Mouse (Mus musculus) heart, adult 2 months (tissue): ENCODE results near the gene Gm3468. TPM values are rescaled to one million over a fixed set of nuclear protein-coding genes. Genes with fewer than 3 reads are reported as not detected.
"Not testable (repeated sequence)": the region's sequence is repeated elsewhere in the genome, so short reads cannot be mapped to it uniquely, and the experiment has no call there.

Experiments used
- DNase-seq, 2 experiments: peaks; one replicate each; pipeline ENCODE4 v3.0.0; 2021
- H3K27ac ChIP-seq: fragments of 200-600 bp; 2 replicates; pipeline ENCODE4 v1.8.1; 2022
- H3K27me3 ChIP-seq: fragments of 200-500 bp; 2 replicates; pipeline ENCODE4 v1.6.1; 2012; ENCODE audit warnings: mild to moderate bottlenecking, low read length, inconsistent platforms, mixed read lengths; ENCODE audit not compliant: control insufficient read depth, insufficient read depth
- H3K36me3 ChIP-seq: fragments of 200-500 bp; 2 replicates; pipeline ENCODE4 v1.6.1; 2012; ENCODE audit warnings: low read length, inconsistent platforms; ENCODE audit not compliant: control insufficient read depth, insufficient read depth
- H3K4me1 ChIP-seq: fragments of 200-500 bp; 2 replicates; pipeline ENCODE4 v1.6.1; 2011; ENCODE audit warnings: low read length; ENCODE audit not compliant: control insufficient read depth, insufficient read depth
- H3K4me3 ChIP-seq: fragments of 200-600 bp; 2 replicates; pipeline ENCODE4 v1.8.1; 2022
- H3K79me2 ChIP-seq: fragments of 200-500 bp; replicated peaks from 2 replicates; pipeline ENCODE4 v1.6.1; 2012; ENCODE audit warnings: mild to moderate bottlenecking, inconsistent platforms, low read length, moderate library complexity, mixed read lengths; ENCODE audit not compliant: control insufficient read depth, insufficient read depth
- H3K9ac ChIP-seq: fragments of 200-500 bp; 2 replicates; pipeline ENCODE4 v1.6.1; 2012; ENCODE audit warnings: low read depth, mild to moderate bottlenecking, control low read depth, inconsistent platforms, low read length, mixed read lengths
- CTCF ChIP-seq: fragments of 200-600 bp; IDR thresholded peaks from 2 replicates; pipeline ENCODE4 v1.8.1; 2022; ENCODE audit warnings: antibody characterized with exemption, mild to moderate bottlenecking, moderate library complexity
- WGBS: fragments of 180-500 bp; shearing (Covaris S2); methylation state at CpG from one replicate; pipeline ENCODE4 v1.1.7; 2018; 5-methylcytosine and 5-hydroxymethylcytosine counted together
- intact Hi-C: fragments of 180-260 bp; cut with DNase I; formaldehyde crosslinking; loops from one replicate; pipeline ENCODE4 v1.15.1; 2025
- long read RNA-seq: library from polyadenylated mRNA; stranded (forward); transcript quantifications from one replicate; pipeline ENCODE4 v2.0.0, GENCODE M21; 2021
- polyA plus RNA-seq: library from polyadenylated mRNA; depleted of rRNA; stranded (reverse); fragments of >200 nt; gene quantifications from 2 replicates; pipeline ENCODE4 v1.2.3, GENCODE M21; 2012; rRNA removed
- total RNA-seq, 2 experiments: library from RNA; stranded (reverse); gene quantifications; 2 replicates each; pipeline ENCODE4 v1.2.3; 2021

Gene Gm3468
- total RNA-seq (not detected), polyA plus RNA-seq (0.12 and 0.50 TPM in 2 replicates)
- long read RNA-seq = 0 reads

GRCm38 (mm10) chr14:6108272-6108925 lies at the start of gene Gm3468:
Gene Gm3468 (minus strand): TSS chr14:6108665.
- H3K27me3 ChIP-seq, H3K9ac ChIP-seq, H3K4me1 ChIP-seq, H3K27ac ChIP-seq, H3K4me3 ChIP-seq, H3K36me3 ChIP-seq, H3K79me2 ChIP-seq, intact Hi-C loops: not testable (repeated sequence)
- peak; percentile 43 to 59 for DNase-seq
- under 1% methylated on average over 32 of the region's 51 CpGs for WGBS
- TF ChIP-seq CTCF = peak; percentile 51

- H3K27ac ChIP-seq, H3K9ac ChIP-seq, H3K4me1 ChIP-seq, H3K79me2 ChIP-seq, H3K4me3 ChIP-seq, intact Hi-C loops, H3K27me3 ChIP-seq, DNase-seq, H3K36me3 ChIP-seq: not testable (repeated sequence)
- WGBS = no CpG with 5 or more reads among the region's 1 CpGs
Measured at GRCm38 (mm10) chr14:6125707-6126106, 17.2 kb upstream of the Gm3468 start, which contains the start of gene Gm3476. Gene Gm3476 (minus strand): TSS chr14:6125807.

- H3K9ac ChIP-seq, H3K79me2 ChIP-seq, H3K36me3 ChIP-seq, H3K27me3 ChIP-seq, H3K4me3 ChIP-seq, H3K27ac ChIP-seq, intact Hi-C loops, H3K4me1 ChIP-seq, DNase-seq: not testable (repeated sequence)
- peak; percentile 47; the same call in 1 of the 2 replicates for TF ChIP-seq CTCF
- 14% methylated on average over 9 of the region's 9 CpGs for WGBS
Measured at GRCm38 (mm10) chr14:6107500-6107899, 965 bp downstream of the Gm3468 start.

GRCm38 (mm10) chr14:6093842-6094241 lies 14.6 kb downstream of the Gm3468 start, which contains the start of gene Gm8206:
Gene Gm8206 (minus strand): TSS chr14:6093942.
- H3K4me1 ChIP-seq, H3K27me3 ChIP-seq, H3K4me3 ChIP-seq, H3K36me3 ChIP-seq, H3K27ac ChIP-seq, DNase-seq, H3K9ac ChIP-seq, intact Hi-C loops, H3K79me2 ChIP-seq: not testable (repeated sequence)
- WGBS = 96% methylated on average over 3 of the region's 3 CpGs

GRCm38 (mm10) chr14:6058167-6058566 lies 50.3 kb downstream of the Gm3468 start, which contains the start of gene Gm6337:
Gene Gm6337 (minus strand): TSS chr14:6058267.
- H3K27ac ChIP-seq, H3K4me3 ChIP-seq, H3K36me3 ChIP-seq, H3K4me1 ChIP-seq, H3K79me2 ChIP-seq, H3K27me3 ChIP-seq, intact Hi-C loops, H3K9ac ChIP-seq, DNase-seq: not testable (repeated sequence)
- 72% methylated on average over 4 of the region's 4 CpGs for WGBS

Other genes with a start within 250 kb of the Gm3468 start
- under 1 TPM; 0.16 to 0.25 TPM for gene Gm8237, start 228.3 kb downstream of the Gm3468 start, total RNA-seq
- gene Gm8237, start 228.3 kb downstream of the Gm3468 start, polyA plus RNA-seq = 0.09 TPM in 1 of 2 replicates, not detected in the other
- under 1 TPM in 1 of 2 experiments, not detected in 1; 0.18 TPM for gene Gm3248, start 146.9 kb downstream of the Gm3468 start, total RNA-seq
- gene Gm3248, start 146.9 kb downstream of the Gm3468 start, polyA plus RNA-seq = 0.20 and 0.25 TPM in 2 replicates
- gene Gm3453, start 129.5 kb downstream of the Gm3468 start, total RNA-seq = not detected
- gene Gm3453, start 129.5 kb downstream of the Gm3468 start, polyA plus RNA-seq = not detected in 2 replicates
- gene Gm6337, start 50.4 kb downstream of the Gm3468 start, total RNA-seq = not detected
- not detected in 2 replicates for gene Gm6337, start 50.4 kb downstream of the Gm3468 start, polyA plus RNA-seq
- under 1 TPM; 0.20 to 0.50 TPM for gene Gm8206, start 14.7 kb downstream of the Gm3468 start, total RNA-seq
- 0.27 and 0.41 TPM in 2 replicates for gene Gm8206, start 14.7 kb downstream of the Gm3468 start, polyA plus RNA-seq
- not detected for gene Gm3476, start 17.1 kb upstream of the Gm3468 start, total RNA-seq
- gene Gm3476, start 17.1 kb upstream of the Gm3468 start, polyA plus RNA-seq = not detected in 2 replicates
- gene Gm21560, start 110.6 kb upstream of the Gm3468 start, total RNA-seq = under 1 TPM in 1 of 2 experiments, not detected in 1; 0.14 TPM
- gene Gm21560, start 110.6 kb upstream of the Gm3468 start, polyA plus RNA-seq = not detected in 2 replicates
- not detected for gene Gm3411, start 178.6 kb upstream of the Gm3468 start, total RNA-seq
- gene Gm3411, start 178.6 kb upstream of the Gm3468 start, polyA plus RNA-seq = 0.20 and 1.6 TPM in 2 replicates
- gene Gm21103, start 196.2 kb upstream of the Gm3468 start, total RNA-seq = not detected
- not detected in 2 replicates for gene Gm21103, start 196.2 kb upstream of the Gm3468 start, polyA plus RNA-seq
- not detected for gene Gm3618, start 235.0 kb upstream of the Gm3468 start, total RNA-seq
- not detected in 2 replicates for gene Gm3618, start 235.0 kb upstream of the Gm3468 start, polyA plus RNA-seq